Mouse (Mus musculus): ENCODE results near the gene Spag6.

The Spag6 gene

GRCm38 (mm10) chr2:18688708-18689063 lies 5.1 kb upstream of the Spag6 start:
- DNase-seq, result peak; percentile 67

- peak; percentile 53 for DNase-seq
Observed at GRCm38 (mm10) chr2:18689064-18689921, 4.5 kb upstream of the Spag6 start.

- no peak for DNase-seq
Observed at GRCm38 (mm10) chr2:18690055-18690691, 3.7 kb upstream of the Spag6 start.

GRCm38 (mm10) chr2:18690756-18691155 lies 3.1 kb upstream of the Spag6 start:
- DNase-seq, result no peak

GRCm38 (mm10) chr2:18692031-18692430 lies 1.8 kb upstream of the Spag6 start:
- DNase-seq, result no peak

GRCm38 (mm10) chr2:18692548-18692947 lies 1.3 kb upstream of the Spag6 start:
- DNase-seq, result no peak

- no peak for DNase-seq
Observed at GRCm38 (mm10) chr2:18693491-18693870, 351 bp upstream of the Spag6 start.

- DNase-seq, result no peak
Observed at GRCm38 (mm10) chr2:18694611-18694950, 749 bp downstream of the Spag6 start.

- DNase-seq, result no peak
Observed at GRCm38 (mm10) chr2:18695163-18695562, 1.3 kb downstream of the Spag6 start.

GRCm38 (mm10) chr2:18695629-18696150 lies 1.9 kb downstream of the Spag6 start:
- no peak for DNase-seq

GRCm38 (mm10) chr2:18697591-18698244 lies 3.9 kb downstream of the Spag6 start:
- no peak for DNase-seq

- DNase-seq, result no peak
Observed at GRCm38 (mm10) chr2:18698663-18699385, 5.0 kb downstream of the Spag6 start.

GRCm38 (mm10) chr2:18699401-18699990 lies 5.7 kb downstream of the Spag6 start:
- DNase-seq, result no peak

GRCm38 (mm10) chr2:18710356-18710755 lies 16.5 kb downstream of the Spag6 start:
- DNase-seq, result no peak

- no peak for DNase-seq
Observed at GRCm38 (mm10) chr2:18713071-18713470, 19.2 kb downstream of the Spag6 start.

GRCm38 (mm10) chr2:18714337-18714736 lies 20.5 kb downstream of the Spag6 start:
- no peak for DNase-seq

- no peak for DNase-seq
Observed at GRCm38 (mm10) chr2:18718521-18718920, 24.7 kb downstream of the Spag6 start.

- DNase-seq, result no peak
Observed at GRCm38 (mm10) chr2:18722208-18722830, 28.5 kb downstream of the Spag6 start.

- no peak for DNase-seq
Observed at GRCm38 (mm10) chr2:18724462-18724861, 30.6 kb downstream of the Spag6 start.

- DNase-seq, result no peak
Observed at GRCm38 (mm10) chr2:18725880-18726279, 32.0 kb downstream of the Spag6 start.

GRCm38 (mm10) chr2:18731718-18732117 lies 37.9 kb downstream of the Spag6 start:
- DNase-seq, result no peak

Data from lung, postnatal 14 days (tissue).